Mouse (Mus musculus) brown adipose tissue, adult 24 weeks (tissue): ENCODE data around the gene Rhoq. TPM values are rescaled to one million over a fixed set of nuclear protein-coding genes. Genes with fewer than 3 reads are reported as not detected.

ENCODE experiments used
- H3K27ac ChIP-seq: fragments of 200-500 bp; replicated peaks from 2 replicates; pipeline ENCODE4 v1.5.1; 2012; ENCODE audit warnings: low read depth, mild to moderate bottlenecking, low read length
- H3K4me1 ChIP-seq: fragments of 200-500 bp; 2 replicates; pipeline ENCODE4 v1.6.1; 2012; ENCODE audit warnings: low read length, mixed read lengths; ENCODE audit not compliant: control insufficient read depth, insufficient read depth, insufficient read length
- H3K4me3 ChIP-seq: fragments of 200-500 bp; 2 replicates; pipeline ENCODE4 v1.5.1; 2012; ENCODE audit warnings: low read depth, mild to moderate bottlenecking, low read length, moderate library complexity; ENCODE audit not compliant: insufficient read depth
- polyA plus RNA-seq: library from polyadenylated mRNA; stranded (reverse); fragments of >200 nt; gene quantifications from 2 replicates; pipeline ENCODE4 v1.2.4, GENCODE M21; 2012; ENCODE audit not compliant: missing spikeins, insufficient read depth, insufficient read length

Gene Rhoq
- polyA plus RNA-seq, 1 experiment = 182 TPM

GRCm38 (mm10) chr17:86969582-86969981 lies 6.7 kb downstream of the Rhoq start:
- H3K4me1 ChIP-seq = peaks cover 18% of the 10 kb centered on the region
- no peak overlapping the region for H3K4me3 ChIP-seq
- H3K27ac ChIP-seq = no peak overlapping the region

GRCm38 (mm10) chr17:86970026-86970750 lies 7.3 kb downstream of the Rhoq start:
- Histone ChIP-seq H3K27ac (no peak overlapping the region), H3K4me3 (no peak overlapping the region), H3K4me1 (peaks cover 18% of the 10 kb centered on the region)

GRCm38 (mm10) chr17:86971036-86971435 lies 8.2 kb downstream of the Rhoq start:
- peaks cover 18% of the 10 kb centered on the region for H3K4me1 ChIP-seq
- H3K4me3 ChIP-seq = no peak overlapping the region
- no peak overlapping the region for H3K27ac ChIP-seq

GRCm38 (mm10) chr17:86971860-86972259 lies 9.0 kb downstream of the Rhoq start:
- Histone ChIP-seq H3K4me3 (no peak overlapping the region), H3K4me1 (peaks cover 18% of the 10 kb centered on the region), H3K27ac (no peak overlapping the region)

- peaks cover 10% of the 10 kb centered on the region for H3K4me1 ChIP-seq
- no peak overlapping the region for H3K27ac ChIP-seq
- H3K4me3 ChIP-seq = no peak overlapping the region
These were observed 10.2 kb downstream of the Rhoq start for GRCm38 (mm10) chr17:86973097-86973496.

GRCm38 (mm10) chr17:86976387-86976786 lies 13.5 kb downstream of the Rhoq start:
- Histone ChIP-seq H3K27ac (no peak overlapping the region), H3K4me3 (no peak overlapping the region), H3K4me1 (peaks cover 6% of the 10 kb centered on the region)

GRCm38 (mm10) chr17:86978496-86978895 lies 15.6 kb downstream of the Rhoq start:
- no peak overlapping the region for H3K27ac ChIP-seq
- H3K4me3 ChIP-seq = no peak overlapping the region
- peaks cover under 1% of the 10 kb centered on the region; the same call in 1 of the 2 replicates for H3K4me1 ChIP-seq

- H3K4me3 ChIP-seq = no peak overlapping the region
- H3K4me1 ChIP-seq = peaks cover 6% of the 10 kb centered on the region; the same call in 1 of the 2 replicates
- no peak overlapping the region for H3K27ac ChIP-seq
These were observed 18.3 kb downstream of the Rhoq start for GRCm38 (mm10) chr17:86981205-86981604.

GRCm38 (mm10) chr17:86981701-86982100 lies 18.8 kb downstream of the Rhoq start:
- H3K4me1 ChIP-seq = peaks cover 6% of the 10 kb centered on the region; the same call in 1 of the 2 replicates
- H3K4me3 ChIP-seq = no peak overlapping the region
- H3K27ac ChIP-seq = no peak overlapping the region

- Histone ChIP-seq H3K4me1 (peaks cover 9% of the 10 kb centered on the region; the same call in 1 of the 2 replicates), H3K27ac (peak overlapping the region; percentile 25; the same call in 1 of the 2 replicates), H3K4me3 (no peak overlapping the region)
These were observed 19.6 kb downstream of the Rhoq start for GRCm38 (mm10) chr17:86982497-86982896.

GRCm38 (mm10) chr17:86986449-86987138 lies 23.7 kb downstream of the Rhoq start:
- Histone ChIP-seq H3K4me1 (peaks cover 16% of the 10 kb centered on the region), H3K4me3 (peak overlapping the region; percentile 21; the same call in 1 of the 2 replicates), H3K27ac (peak overlapping the region; percentile 88)

- Histone ChIP-seq H3K27ac (peak overlapping the region; percentile 55; the same call in 1 of the 2 replicates), H3K4me1 (peaks cover 16% of the 10 kb centered on the region), H3K4me3 (no peak overlapping the region)
These were observed 25.3 kb downstream of the Rhoq start for GRCm38 (mm10) chr17:86988161-86988560.

- H3K4me3 ChIP-seq = no peak overlapping the region
- H3K27ac ChIP-seq = peak overlapping the region; percentile 55
- peaks cover 16% of the 10 kb centered on the region for H3K4me1 ChIP-seq
These were observed 25.8 kb downstream of the Rhoq start for GRCm38 (mm10) chr17:86988601-86989184.

- no peak overlapping the region for H3K4me3 ChIP-seq
- peaks cover 10% of the 10 kb centered on the region; the same call in 1 of the 2 replicates for H3K4me1 ChIP-seq
- no peak overlapping the region for H3K27ac ChIP-seq
These were observed 28.4 kb downstream of the Rhoq start for GRCm38 (mm10) chr17:86991306-86991705.

GRCm38 (mm10) chr17:86997323-86997722 lies 34.4 kb downstream of the Rhoq start:
- Histone ChIP-seq H3K4me1 (no peaks in the 10 kb centered on the region), H3K4me3 (no peak overlapping the region), H3K27ac (no peak overlapping the region)
